Mouse (Mus musculus) brain, embryonic 14.5 days (tissue): ENCODE data around the gene Gm44790.

ENCODE experiments used
- CTCF ChIP-seq: fragments of 200-500 bp; IDR thresholded peaks from 2 replicates; pipeline ENCODE4 v1.5.1; 2012; ENCODE audit warnings: inconsistent platforms, mild to moderate bottlenecking, moderate library complexity, borderline replicate concordance; ENCODE audit not compliant: insufficient read depth, insufficient read length; ENCODE audit errors: extremely low read depth
- POLR2A ChIP-seq: fragments of 200-500 bp; IDR thresholded peaks from 2 replicates; pipeline ENCODE4 v1.6.1; 2012; ENCODE audit warnings: mild to moderate bottlenecking, inconsistent platforms, borderline replicate concordance; ENCODE audit not compliant: poor library complexity, insufficient read depth, insufficient read length, severe bottlenecking; ENCODE audit errors: extremely low read depth

- TF ChIP-seq POLR2A (no peak), CTCF (no peak)
Measured at GRCm38 (mm10) chr6:86445551-86445950, 19.1 kb downstream of the Gm44790 start.
